Mouse (Mus musculus) kidney, adult 2 months (tissue): ENCODE measurements around the gene Arhgap10. TPM values are rescaled to one million over a fixed set of nuclear protein-coding genes. Genes with fewer than 3 reads are reported as not detected.

ENCODE experiments used
- DNase-seq: peaks from one replicate; pipeline ENCODE4 v3.0.0; 2021
- H3K27ac ChIP-seq: fragments of 200-500 bp; 2 replicates; pipeline ENCODE4 v1.5.1; 2012; ENCODE audit warnings: low read depth, low read length, control low read depth, inconsistent platforms; ENCODE audit not compliant: insufficient read depth
- H3K27me3 ChIP-seq: fragments of 200-500 bp; replicated peaks from 2 replicates; pipeline ENCODE4 v1.6.1; 2012; ENCODE audit warnings: mild to moderate bottlenecking, moderate library complexity, low read length, inconsistent platforms; ENCODE audit not compliant: control insufficient read depth, insufficient read depth
- H3K36me3 ChIP-seq: fragments of 200-500 bp; 2 replicates; pipeline ENCODE4 v1.6.1; 2012; ENCODE audit warnings: mild to moderate bottlenecking, moderate library complexity, low read length, inconsistent platforms; ENCODE audit not compliant: control insufficient read depth, insufficient read depth
- H3K4me1 ChIP-seq: fragments of 200-500 bp; 2 replicates; pipeline ENCODE4 v1.6.1; 2011; ENCODE audit warnings: low read length; ENCODE audit not compliant: control insufficient read depth, insufficient read depth
- H3K4me3 ChIP-seq: fragments of 200-500 bp; 2 replicates; pipeline ENCODE4 v1.5.1; 2011; ENCODE audit warnings: mild to moderate bottlenecking, low read depth, low read length, control low read depth; ENCODE audit not compliant: insufficient read depth
- CTCF ChIP-seq: fragments of 200-500 bp; conservative IDR thresholded peaks from 2 replicates; pipeline ENCODE4 v1.5.1; 2011; ENCODE audit warnings: low read depth, mild to moderate bottlenecking, control low read depth, low read length, moderate library complexity, mixed read lengths; ENCODE audit not compliant: insufficient read depth, insufficient read length
- POLR2A ChIP-seq: fragments of 200-500 bp; IDR thresholded peaks from one replicate; pipeline ENCODE4 v1.6.1; 2011; ENCODE audit warnings: low read depth, low read length, control low read depth
- WGBS: fragments of 180-500 bp; shearing (Covaris S2); methylation state at CpG from one replicate; pipeline ENCODE4 v1.1.7; 2018; 5-methylcytosine and 5-hydroxymethylcytosine counted together
- polyA plus RNA-seq: library from polyadenylated mRNA; depleted of rRNA; stranded (reverse); fragments of >200 nt; gene quantifications from 2 replicates; pipeline ENCODE4 v1.2.3, GENCODE M21; 2012; rRNA removed

The Arhgap10 gene
- 26.9 and 28.0 TPM in 2 replicates for polyA plus RNA-seq

GRCm38 (mm10) chr8:77517301-77518200 lies at the start of gene Arhgap10:
TSS of gene Arhgap10 (minus strand) at chr8:77517953.
- DNase-seq: peak; percentile 93
- whole genome bisulfite sequencing: 1% methylated on average over 77 of the region's 95 CpGs
- Histone ChIP-seq H3K4me1 (peaks cover 8% of the 10 kb centered on the region; the same call in 1 of the 2 replicates), H3K4me3 (peak within 1 kb of the TSS; percentile 75), H3K36me3 (no peaks in the 10 kb centered on the region), H3K27me3 (no peaks in the 10 kb centered on the region), H3K27ac (peak within 1 kb of the TSS; percentile 81)
- TF ChIP-seq POLR2A: peak; percentile 63
- TF ChIP-seq CTCF: no peak

GRCm38 (mm10) chr8:77561441-77561840 lies 43.7 kb upstream of the Arhgap10 start:
- no peak for DNase-seq
- TF ChIP-seq CTCF (no peak), POLR2A (no peak)
- WGBS: 88% methylated on average over 3 of the region's 3 CpGs
- Histone ChIP-seq H3K4me3 (no peak overlapping the region), H3K27me3 (no peaks in the 10 kb centered on the region), H3K27ac (no peak overlapping the region), H3K36me3 (peaks cover 3% of the 10 kb centered on the region), H3K4me1 (no peaks in the 10 kb centered on the region)

- Histone ChIP-seq H3K27me3 (no peaks in the 10 kb centered on the region), H3K27ac (no peak overlapping the region), H3K36me3 (peaks cover 7% of the 10 kb centered on the region; the same call in 1 of the 2 replicates), H3K4me1 (no peaks in the 10 kb centered on the region), H3K4me3 (no peak overlapping the region)
- no peak for TF ChIP-seq CTCF
- no peak for TF ChIP-seq POLR2A
- no peak for DNase-seq
- 100% methylated on average over 3 of the region's 3 CpGs for WGBS
Observed at GRCm38 (mm10) chr8:77552491-77552890, 34.7 kb upstream of the Arhgap10 start.

- 6% methylated on average over 7 of the region's 7 CpGs for WGBS
- peak; percentile 70 for DNase-seq
- H3K27me3 ChIP-seq: no peaks in the 10 kb centered on the region
- peak overlapping the region; percentile 91 for H3K4me3 ChIP-seq
- no peaks in the 10 kb centered on the region for H3K4me1 ChIP-seq
- peak overlapping the region; percentile 89 for H3K27ac ChIP-seq
- TF ChIP-seq CTCF: peak; percentile 56
- TF ChIP-seq POLR2A: no peak
- H3K36me3 ChIP-seq: peaks cover 5% of the 10 kb centered on the region; the same call in 1 of the 2 replicates
Observed at GRCm38 (mm10) chr8:77549881-77550580, 32.3 kb upstream of the Arhgap10 start.

- TF ChIP-seq POLR2A: peak; percentile 63
- no peak for TF ChIP-seq CTCF
- Histone ChIP-seq H3K36me3 (peaks cover 5% of the 10 kb centered on the region; the same call in 1 of the 2 replicates), H3K27me3 (no peaks in the 10 kb centered on the region), H3K4me1 (no peaks in the 10 kb centered on the region), H3K27ac (peak within 1 kb of the TSS; percentile 89), H3K4me3 (peak within 1 kb of the TSS; percentile 91)
- DNase-seq: peak; percentile 96
- 3% methylated on average over 42 of the region's 42 CpGs for WGBS
Observed at GRCm38 (mm10) chr8:77549121-77549706, 31.5 kb upstream of the Arhgap10 start, which contains the start of gene Prmt9. TSS of gene Prmt9 (plus strand) at chr8:77549397.

- TF ChIP-seq CTCF: no peak
- no peak for TF ChIP-seq POLR2A
- no peaks in the 10 kb centered on the region for H3K27me3 ChIP-seq
- no peaks in the 10 kb centered on the region for H3K4me1 ChIP-seq
- no peak for DNase-seq
- 91% methylated on average over 4 of the region's 4 CpGs for WGBS
- no peaks in the 10 kb centered on the region for H3K36me3 ChIP-seq
- no peak overlapping the region for H3K27ac ChIP-seq
- H3K4me3 ChIP-seq: no peak overlapping the region
Observed at GRCm38 (mm10) chr8:77545616-77546015, 27.9 kb upstream of the Arhgap10 start.
